Mouse (Mus musculus): Measurements from ENCODE around the gene Rhbdl1. TPM values are rescaled to one million over a fixed set of nuclear protein-coding genes. Genes with fewer than 3 reads are reported as not detected.
A peak's percentile ranks its signal among the peaks of the same experiment; 100 is the strongest.

The Rhbdl1 gene
- total and polyA plus RNA-seq, 3 experiments = 9.8 to 88.1 (median 47.1) TPM

DNA sequence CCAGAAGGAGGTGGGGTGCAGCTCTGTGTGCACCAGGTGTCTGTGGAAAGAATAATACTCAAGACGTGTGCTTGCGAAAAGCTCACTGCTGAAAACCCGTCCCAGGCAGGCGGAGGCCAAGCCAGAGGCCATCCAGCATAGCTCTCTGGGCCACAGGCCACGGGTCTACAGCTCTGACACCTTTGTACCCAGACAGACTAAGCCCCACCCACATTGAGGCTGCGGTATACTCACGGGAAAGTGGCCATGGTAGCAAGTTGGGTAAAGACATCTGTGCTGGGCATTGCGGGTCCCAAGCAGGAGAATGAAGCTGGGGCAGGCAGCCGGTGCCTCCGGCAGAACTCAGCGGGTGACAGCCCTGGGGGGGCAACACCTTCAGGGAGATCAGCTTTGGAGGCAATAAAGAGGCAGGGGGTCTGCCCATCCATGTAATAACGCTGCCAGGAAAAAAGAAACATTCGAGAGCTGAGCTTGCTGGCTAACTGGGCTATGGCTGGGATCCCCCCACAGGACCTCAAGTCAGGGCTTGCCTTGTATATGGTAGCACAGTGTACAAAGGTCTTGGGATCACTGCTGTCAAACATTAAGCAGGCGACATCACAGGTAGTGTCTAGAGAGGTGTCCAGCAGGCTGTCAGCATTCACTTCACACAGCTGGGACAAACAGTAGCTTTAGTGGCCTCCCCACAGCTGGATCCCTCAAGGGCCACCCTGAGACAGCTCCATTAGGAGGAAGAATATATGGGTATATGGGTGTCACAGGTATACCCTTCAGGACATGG is 2.5 kb upstream of the Rhbdl1 start:
- DNase-seq = no peak

DNA sequence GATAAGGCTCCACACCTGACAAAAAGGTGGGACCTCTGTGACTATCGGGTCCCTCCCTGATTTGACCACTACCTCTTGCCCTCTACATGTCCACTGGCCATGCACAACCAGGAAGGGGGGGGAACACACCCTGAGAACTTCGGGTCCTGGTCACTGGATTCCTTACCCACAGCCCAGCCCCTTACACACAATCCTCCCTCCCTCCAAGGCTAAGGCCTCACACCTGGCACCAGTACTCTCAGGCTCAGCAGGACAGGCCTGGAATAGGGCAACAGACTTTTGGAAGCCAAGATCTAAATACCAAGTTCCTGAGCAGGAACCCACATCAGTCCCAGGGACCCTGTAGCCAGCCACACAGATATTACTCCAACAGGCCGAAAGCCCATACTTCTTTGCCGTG is 1.8 kb upstream of the Rhbdl1 start:
- no peak for DNase-seq

DNA sequence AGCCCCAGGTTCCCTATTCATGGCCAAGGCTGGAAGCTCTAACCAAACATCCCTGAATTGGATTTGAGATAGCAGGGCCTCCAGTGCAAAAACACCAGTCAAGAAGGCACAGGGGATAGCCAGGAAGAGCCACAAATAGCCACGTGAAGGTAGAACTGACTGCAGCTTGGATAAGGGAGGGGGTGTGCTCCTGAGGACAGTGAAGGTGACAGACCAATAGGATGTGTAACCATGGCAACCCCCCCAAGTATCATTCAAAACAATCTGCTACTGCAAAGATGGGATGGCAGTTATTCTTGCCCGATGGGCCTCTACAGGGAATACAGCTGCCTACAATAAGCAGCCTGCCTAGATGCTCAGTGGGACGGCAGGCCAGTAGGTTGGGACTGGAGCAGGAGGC is 438 bp upstream of the Rhbdl1 start:
- no peak for DNase-seq

DNA sequence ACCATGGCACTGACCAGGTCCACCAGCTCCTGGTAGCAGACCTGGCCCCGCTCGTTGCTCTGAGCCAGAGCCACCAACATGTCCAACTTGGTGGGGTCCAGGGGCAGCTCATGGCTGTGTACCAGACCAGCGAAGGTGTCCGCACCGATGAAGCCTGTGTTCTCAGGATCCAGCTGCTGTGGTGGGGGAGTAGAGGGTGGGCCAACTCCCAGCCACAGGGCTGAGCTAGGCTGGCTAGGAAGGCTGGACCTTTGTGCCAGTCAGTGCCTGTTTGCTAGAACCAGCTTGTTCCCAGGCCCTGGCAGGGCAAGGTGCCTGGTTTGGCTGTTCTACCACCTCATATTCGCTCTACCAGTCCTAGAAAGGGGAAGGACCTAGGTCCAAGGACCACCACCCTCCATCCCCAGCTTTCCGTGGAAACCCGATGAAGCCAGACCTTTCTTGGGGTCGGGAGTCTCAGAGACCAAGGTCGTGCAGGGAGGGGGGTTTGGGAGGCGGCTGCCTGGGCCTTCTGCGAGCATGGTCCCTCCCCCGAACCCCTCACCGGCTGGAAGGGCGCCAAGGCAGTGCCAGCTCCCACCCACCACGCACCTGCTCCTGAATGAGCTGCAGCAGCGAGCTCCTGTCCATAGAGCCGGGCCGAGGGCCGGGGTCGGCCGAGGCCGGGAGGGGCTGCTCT is 559 bp downstream of the Rhbdl1 start:
- no peak for DNase-seq

DNA sequence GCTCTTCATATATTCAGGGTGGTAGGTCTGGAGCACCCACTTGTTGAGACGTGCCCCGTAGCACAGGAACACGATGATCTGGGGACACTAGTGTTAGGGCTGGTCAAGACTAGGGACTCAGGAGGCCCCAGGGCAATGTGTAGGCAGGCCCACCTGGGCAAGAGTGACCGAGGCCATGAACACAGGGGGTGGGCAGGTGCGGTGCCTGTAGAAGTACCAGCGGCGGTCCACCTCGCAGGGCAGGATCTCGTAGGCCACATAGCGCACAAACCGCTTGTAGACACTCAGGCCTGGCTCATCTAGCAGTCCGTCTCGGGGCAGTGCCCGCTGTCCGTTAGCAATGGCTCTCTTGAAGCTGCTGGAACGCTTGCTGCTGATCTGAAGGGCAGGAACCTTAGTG is 1.3 kb downstream of the Rhbdl1 start:
- DNase-seq = peak; percentile 42

DNA sequence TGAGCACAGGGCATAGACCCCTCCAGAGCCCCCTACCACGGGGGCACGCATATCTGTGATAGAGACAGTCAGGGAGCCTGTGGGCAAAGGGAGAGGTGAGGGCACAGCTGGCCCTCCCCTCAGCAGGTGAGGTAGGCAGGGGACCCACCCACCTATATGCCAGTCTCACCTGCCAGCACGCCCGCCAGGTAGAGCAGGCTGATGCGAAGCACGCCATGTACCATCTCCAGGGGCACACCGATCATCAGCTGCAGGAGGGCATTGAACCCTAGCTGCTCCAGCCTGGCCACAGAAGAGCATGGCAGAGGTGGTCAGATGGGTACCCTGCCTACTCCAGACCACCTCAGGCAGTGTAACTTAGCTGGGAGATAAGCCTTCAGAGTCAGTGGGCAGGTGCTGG is 1.8 kb downstream of the Rhbdl1 start:
- DNase-seq = no peak

DNA sequence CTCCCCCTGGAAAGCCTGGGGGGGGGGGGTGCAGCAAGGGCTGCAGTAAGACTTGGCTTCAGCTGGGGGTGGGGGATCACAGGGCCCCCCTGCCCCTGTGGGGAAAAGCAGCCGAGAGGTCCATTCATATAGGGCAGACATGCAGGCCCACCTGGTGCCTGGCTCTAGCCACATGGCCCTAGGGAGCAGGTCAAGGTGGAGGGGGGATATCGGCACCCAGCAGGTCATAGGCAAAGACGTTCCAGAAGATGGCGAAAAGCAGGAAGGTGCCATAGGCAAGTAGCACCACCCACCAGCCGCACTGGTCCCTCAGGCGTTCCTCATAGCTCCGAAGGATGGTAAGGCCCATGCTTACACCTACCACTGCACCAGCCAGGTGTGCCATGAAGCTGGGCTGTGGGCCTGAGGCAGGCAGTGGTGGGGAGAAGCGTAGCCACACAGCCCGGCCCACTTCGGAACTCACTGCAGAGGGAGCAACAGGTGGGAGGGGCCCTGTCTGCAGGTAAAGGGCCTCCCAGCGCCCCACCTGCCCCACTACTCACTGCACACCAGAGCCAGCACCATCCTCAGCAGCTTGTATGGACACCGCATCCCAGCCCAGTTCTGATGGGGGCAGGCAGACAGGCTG is 2.4 kb downstream of the Rhbdl1 start:
- DNase-seq = no peak

DNA sequence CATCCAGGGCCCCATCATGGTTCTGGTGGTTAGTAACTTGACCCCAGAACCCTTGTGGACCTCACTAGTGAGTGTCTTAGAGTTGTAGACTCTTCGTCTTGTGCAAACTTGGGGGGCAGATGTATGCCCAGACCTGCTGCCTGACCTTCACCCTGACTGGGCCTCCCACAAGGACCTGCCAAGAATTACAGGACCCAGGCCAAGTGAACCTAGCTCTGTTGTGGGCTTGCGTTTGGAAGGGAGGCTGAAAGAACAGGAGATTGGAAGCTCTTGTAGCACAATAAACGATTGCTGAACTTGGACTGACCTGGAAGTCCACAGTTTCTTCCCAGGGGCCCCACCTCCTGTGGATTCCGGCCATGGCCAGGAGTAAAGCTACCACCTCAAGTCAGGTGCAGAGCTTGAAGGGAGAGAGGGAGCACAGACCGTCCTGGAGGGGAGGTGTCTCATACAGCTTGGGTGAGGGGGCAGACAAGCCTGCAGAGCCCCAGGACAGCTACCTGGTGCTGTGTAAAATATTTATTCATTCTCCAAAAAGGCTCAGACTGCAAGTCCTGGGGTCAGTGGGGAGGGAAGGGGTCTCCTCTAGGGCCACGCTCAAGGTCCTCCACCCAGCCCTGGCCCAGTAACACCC is 3.0 kb downstream of the Rhbdl1 start:
- peak; percentile 68 for DNase-seq

DNA sequence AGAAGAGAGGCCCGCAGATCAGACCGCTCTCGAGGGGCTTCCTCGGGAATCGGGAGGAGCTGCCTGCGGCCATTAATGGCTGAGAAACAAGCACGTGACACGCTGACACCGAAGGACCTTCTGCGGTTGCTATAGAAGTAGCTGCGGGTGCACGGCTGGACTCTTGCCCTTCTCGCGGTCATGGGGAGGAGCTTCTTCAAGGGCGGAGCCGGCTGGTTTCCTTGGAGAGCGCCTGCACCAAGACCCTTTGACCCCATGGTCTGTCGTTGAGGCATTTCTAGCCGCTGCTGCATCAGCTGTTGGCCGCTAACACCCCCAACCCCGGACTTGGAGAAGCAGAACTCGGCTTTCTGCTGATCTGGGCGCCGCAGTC is 3.8 kb downstream of the Rhbdl1 start, which contains the start of gene Stub1:
Stub1 (minus strand) TSS at position 114 of the 373 bp plus-strand sequence.
- DNase-seq = peak; percentile 97

DNA sequence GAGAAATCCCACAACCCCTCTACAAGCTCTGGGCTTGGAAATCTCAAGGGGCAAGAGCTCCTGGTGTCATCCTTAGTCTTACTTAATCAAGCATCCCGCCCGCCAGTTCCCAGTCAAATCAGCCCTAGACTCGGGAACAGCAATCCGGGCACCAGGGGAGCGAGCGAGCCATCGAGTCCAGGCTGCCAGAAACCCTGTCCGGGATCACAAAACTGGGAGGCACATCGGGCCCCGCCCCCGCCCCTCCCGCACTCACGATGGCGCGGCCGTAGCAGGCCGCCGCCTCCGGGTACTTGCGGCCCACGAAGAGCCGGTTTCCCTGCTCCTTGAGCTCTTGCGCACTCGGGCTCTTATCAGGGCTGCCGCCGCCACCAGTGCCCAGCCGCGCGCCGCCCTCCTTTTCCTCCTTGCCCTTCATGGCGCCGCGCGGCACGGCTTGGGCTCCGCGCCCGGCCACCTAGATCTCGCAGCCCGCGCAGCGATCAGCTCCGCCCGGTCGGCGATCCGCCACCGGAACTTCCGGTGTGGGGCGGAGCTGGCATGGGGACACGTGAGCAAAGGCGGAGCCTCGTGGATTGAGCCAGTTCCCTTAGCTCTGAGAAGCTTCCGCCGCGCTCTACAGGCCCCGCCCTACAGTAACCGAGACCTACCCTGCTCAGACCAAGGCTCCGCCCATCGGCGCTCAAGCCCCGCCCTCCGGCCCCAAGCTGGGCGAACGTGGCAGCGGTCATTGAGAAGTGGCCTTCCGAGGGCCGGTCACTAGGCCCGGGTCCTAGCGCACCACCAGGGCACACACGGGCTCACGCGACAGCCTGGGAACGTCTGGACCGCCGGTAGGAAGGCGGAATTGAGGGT is 4.4 kb downstream of the Rhbdl1 start:
- DNase-seq = peak; percentile 100

DNA sequence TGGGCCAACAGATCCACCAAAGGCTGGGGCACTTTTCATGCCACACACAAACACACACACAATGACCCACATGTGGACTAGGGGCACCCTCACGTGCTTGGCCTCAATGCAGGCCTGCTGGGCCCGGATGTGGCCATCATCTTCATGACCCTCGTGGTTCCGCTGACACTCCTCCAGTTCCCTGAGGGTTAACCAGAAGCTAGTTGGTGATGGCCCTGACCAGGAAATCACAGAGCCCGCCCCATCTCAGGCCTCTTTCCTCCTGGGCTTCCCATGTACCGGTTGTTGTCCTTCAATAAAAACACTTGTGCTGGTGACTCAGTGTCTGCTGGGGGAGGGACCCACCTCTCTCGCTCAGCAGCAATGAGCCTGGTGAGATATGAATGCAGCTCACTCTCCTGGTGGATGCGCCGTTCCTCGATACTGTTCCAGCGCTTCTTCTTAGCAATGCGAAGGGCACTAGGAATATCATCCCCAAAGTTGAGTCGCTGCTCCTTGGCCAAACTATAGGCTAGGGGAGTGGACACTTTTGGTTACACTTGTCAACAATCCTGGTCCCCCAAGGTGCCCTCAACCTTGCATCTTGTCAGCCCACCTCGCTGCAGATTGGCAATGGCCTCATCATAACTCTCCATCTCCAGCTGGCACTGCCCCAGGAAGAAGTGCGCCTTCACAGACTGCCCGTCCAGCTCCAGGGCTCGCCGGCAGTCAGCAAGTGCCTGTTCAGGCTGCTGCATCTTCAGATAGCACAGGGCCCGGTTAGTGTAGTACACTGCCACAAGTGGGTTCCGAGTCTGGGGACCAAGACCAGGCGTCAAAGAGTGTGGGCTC is 5.4 kb downstream of the Rhbdl1 start:
- peak; percentile 82 for DNase-seq

DNA sequence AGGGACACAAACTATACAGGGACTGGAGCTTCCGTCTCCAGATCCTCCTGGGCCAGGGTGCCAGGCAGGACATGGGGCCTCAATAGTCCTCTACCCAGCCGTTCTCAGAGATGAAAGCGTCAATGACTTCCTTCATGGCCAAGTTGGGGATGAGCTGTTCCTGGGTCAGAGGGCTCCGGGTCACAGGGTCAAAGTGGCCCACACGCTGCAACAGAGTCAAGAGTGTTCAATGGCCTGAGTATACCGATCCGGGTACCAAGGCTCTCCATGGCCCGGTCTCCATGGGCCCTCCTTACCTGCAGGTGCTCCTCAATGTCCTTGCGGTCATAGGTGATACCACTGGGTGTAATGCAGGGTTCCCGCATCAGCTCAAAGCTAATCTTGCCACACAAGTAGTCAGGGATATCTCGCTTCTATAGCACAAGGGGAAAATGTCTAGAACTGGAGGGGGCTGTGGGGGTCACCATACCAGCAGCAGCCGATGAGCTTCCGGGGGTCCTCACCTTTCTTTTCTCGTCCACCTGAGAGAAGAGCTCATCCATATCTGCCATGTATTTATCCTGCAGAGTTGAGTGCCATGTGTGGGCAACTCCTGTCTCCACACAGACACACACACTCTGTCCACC is 6.2 kb downstream of the Rhbdl1 start:
- DNase-seq = no peak

DNA sequence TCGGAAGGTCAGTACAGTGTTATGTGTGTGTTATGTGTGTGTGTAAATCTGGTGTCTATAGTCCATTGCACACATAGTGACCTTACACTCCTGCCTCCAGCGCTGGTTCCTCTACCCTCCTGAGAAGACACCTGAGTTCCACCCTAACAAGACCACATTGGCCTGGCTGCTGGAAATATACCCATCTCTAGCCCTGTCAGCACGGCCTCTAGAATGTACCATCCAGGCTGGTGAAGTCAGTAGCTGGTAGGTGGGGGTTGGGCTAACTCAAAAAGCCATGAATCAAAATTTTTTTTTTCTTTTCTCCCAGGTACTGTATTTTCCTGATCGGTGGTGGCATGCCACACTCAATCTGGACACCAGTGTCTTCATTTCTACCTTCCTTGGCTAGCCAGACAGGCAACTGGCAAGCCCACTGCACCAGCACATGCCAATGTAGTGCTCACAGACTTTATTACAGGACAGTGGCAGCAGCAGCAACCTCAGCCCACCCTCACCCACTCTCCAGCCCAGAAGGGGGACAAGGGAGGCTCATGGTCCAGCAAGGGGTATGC is 6.8 kb downstream of the Rhbdl1 start:
- DNase-seq = no peak

DNA sequence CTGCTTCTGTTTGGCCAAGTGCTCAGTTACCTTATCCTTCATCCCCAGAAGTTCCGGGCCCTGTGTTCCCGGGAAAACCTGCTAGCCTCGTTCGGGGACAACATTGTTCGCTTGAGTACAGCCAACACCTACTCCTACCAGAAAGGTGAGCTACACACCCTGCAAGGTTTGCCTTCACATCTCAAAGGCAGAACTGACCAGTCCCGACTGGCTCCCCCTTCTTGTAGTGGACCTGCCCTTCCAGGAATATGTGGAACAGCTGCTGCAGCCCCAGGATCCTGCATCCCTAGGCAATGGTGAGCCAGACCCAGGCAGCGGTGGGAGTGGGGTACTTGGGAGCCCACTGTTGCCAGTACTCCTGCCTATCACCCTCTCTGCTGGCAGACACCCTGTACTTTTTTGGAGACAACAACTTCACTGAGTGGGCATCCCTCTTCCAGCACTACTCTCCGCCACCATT is 7.5 kb downstream of the Rhbdl1 start:
- DNase-seq = no peak

DNA sequence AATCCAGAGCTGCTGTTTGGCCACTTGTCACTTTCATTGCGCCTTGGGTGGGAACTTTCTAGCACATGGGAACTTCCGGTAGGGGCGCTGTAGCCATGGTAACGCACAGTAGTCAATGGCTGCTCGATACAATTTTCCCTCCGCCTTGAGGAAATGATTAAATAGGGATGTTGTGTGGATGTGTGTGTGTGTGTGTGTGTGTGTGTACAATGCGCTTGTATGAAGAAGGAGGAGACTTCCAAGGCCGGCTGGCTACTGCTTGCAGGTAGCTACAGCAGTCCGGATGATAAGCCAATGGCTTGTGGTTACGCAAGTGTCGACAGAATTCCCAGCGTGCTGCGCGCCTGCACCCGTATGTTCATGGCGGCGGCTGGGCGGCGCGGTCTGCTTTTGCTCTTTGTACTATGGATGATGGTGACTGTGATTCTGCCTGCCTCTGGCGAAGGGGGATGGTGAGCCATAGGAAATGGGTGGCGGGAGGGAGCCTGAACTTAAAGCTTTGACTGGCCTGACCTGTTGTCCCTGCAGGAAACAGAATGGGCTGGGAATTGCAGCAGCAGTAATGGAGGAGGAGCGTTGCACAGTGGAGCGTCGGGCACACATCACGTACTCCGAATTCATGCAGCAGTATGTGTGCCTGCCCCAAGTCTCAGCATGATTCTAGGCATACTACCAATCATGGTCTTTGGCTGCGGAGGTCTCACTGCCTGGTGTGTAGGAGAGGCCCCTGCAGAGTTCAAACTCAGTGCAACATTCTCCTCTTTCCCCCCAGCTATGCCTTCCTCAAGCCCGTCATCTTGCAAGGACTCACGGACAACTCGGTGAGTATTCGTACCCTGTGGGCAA is 8.2 kb downstream of the Rhbdl1 start, which contains the start of gene Jmjd8:
Jmjd8 (plus strand) TSS at position 156 of the 846 bp plus-strand sequence.
- DNase-seq = peak; percentile 87

DNA sequence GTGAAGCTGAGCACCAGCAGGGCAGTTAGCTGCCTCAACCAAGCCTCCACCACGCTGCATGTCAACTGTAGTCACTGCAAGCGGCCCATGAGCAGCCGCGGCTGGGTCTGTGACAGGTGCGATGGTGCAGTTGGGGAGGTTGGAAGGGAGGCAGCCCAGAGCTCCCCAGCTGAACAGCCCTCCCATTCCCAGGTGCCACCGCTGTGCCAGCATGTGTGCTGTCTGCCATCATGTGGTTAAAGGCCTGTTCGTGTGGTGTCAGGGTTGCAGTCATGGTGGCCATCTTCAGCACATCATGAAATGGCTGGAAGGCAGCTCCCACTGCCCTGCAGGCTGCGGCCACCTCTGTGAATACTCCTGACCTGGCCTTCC is 8.9 kb downstream of the Rhbdl1 start:
- DNase-seq = no peak

DNA sequence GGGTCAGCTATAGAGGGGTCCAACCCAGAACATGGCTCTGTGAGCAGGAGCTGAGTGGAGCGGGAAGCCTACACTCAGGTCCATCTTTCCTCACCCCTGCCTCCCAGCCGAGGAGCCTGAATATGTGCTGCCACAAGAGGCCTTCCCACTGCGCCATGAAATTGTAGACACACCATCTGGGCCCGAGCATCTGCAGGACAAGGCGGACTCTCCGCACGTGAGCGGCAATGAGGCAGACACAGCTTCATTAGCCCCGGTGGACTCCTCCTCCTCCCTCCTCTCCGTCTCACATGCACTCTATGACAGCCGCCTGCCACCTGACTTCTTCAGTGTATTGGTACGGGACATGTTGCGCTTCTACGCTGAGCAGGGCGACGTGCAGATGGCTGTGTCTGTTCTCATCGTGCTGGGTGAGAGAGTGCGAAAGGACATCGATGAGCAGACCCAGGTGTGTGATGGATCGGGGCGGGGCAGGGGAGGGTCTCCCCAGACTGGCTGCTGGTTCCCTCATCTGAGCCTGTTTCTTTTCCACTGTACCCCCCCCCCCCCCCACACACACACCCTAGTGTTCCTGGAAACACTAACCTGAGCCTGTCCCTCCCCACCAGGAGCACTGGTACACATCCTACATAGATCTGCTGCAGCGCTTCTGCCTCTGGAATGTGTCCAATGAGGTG is 9.4 kb downstream of the Rhbdl1 start:
- DNase-seq = no peak

DNA sequence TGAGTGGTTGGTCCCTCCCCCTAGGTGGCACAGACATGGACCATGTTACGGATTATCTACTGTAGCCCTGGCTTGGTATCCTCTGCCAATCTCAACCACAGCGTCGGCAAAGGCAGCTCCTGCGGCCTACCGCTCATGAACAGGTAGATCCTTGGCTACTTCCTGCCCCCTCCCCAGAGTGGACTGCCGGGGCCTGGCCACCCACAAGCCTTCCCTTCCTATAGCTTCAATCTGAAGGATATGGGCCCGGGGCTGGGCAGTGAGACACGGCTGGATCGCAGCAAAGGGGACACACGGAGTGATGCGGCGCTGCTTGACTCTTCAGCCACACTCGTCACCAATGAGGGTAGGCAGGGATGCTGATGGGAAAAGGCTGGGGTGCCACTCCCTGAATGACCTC is 10.1 kb downstream of the Rhbdl1 start:
- no peak for DNase-seq
